Mouse (Mus musculus): Measurements from ENCODE around the gene Ppig.

The Ppig gene

GRCm38 (mm10) chr2:69763340-69763739, 41.0 kb downstream of the Ppig start:
- DNase-seq (ENCODE audit: low read depth, low spot score), result no peak

- no peak for DNase-seq (ENCODE audit: low read depth, low spot score)
Measured at GRCm38 (mm10) chr2:69764716-69765115, 42.4 kb downstream of the Ppig start.

GRCm38 (mm10) chr2:69773331-69773730, 51.0 kb downstream of the Ppig start:
- no peak for DNase-seq (ENCODE audit: low read depth, low spot score)

DNA sequence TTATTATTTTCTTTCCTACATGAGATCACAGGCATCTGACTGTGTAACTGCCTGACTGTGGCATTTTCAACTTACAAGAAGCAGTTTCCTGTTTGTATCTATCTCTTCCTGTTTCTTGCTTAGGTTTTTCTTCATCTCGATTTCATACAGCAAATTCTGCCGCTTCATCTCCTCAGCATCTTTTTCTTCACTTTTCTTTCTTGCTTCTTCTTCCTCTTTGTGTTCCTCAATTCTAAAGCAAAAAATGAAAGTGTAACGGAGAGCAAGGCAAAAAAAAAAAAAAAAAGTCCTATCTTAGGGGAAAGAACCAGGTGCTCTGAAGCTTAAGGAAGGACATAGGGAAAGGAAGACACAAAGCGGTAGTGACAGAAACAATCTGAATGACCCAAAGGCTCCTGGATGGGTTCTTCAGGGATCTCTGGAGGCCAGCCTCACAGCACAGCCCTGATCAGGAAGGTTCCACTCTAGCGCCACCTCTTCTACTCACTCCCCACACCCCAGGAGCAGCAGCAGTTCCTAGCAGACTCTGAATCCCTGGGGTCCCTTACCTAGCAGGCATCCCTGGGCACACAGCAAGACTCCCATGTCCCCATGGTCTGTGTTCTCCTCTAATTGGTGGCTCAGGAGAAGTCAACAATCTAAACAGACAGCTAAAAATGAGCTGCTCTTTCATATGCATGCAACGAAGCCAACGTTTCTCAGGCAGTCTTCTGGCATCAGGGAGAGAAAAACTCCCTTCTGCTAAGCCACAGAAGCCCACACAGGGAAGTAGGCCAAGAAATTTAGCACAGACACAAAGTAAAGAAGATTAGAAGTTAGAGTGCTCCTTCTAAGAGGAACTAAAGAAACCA, 55.9 kb downstream of the Ppig start:
- DNase-seq (ENCODE audit: low read depth, low spot score), result no peak

DNA sequence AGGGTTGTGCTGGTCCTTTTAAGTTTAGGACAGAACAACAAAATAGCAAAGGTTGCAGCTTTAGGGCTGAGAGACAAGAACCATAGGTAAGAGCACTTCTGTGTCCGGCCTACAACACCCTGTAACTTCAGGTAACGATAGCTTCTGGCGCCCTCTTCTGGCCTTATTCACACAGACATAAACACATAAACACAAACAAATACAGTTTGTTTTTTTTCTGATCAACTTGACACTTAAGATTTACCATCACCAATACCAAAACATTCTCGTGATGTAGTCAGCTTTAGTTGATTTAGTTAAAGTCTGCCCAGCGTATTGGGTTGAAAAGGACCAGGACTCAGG, 56.5 kb downstream of the Ppig start:
- DNase-seq (ENCODE audit: low read depth, low spot score), result no peak

DNA sequence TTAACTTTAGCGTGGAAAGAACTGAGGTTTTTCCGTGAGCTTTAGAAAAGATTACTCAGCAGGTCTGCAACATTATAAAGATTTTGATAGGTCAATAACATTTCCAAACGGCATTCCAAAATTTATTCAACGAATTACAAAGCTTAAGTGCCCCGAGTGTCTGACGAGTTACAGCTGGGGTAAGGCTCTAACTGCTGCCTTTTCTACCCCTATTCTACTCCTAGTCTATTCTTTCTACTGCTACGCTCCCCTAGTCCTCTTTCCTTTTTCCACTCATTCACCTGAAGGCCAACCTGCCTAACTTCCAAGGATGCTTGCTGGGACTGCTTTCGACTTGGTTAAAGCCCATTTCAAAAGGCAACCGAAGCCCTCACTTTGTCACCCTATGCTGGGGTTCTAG, 66.6 kb downstream of the Ppig start:
- DNase-seq (ENCODE audit: low read depth, low spot score), result no peak

GRCm38 (mm10) chr2:69789429-69790069, 67.2 kb downstream of the Ppig start, which contains the start of the genes Ccdc173 and Phospho2:
TSS of gene Ccdc173 (minus strand) at chr2:69789575.
TSS of gene Phospho2 (plus strand) at chr2:69789623.
- DNase-seq (ENCODE audit: low read depth, low spot score), result peak; percentile 97

DNA sequence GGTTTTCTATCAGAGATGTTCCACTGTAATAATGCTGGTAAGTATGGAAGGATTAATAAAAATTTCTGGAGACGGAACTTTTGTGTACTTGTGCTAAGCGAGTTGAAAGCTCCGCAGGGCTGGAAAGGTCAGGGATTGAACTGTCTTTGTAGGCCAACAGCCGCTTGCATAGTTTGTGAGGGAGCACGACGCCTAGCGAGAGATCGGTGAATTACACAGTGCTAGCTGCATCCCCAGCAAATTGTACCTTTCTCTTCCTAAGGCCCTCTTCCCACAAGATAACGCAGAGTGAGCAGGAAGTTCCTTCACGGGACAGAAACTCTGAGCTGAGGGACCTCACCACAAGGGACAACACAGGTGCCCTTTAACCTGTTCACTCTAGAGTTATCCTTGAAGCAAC, 67.9 kb downstream of the Ppig start:
- DNase-seq (ENCODE audit: low read depth, low spot score), result peak; percentile 66

GRCm38 (mm10) chr2:69790722-69791121, 68.4 kb downstream of the Ppig start:
- no peak for DNase-seq (ENCODE audit: low read depth, low spot score)

GRCm38 (mm10) chr2:69802911-69803312, 80.6 kb downstream of the Ppig start:
- no peak for DNase-seq (ENCODE audit: low read depth, low spot score)

Data from retina, postnatal 7 days (tissue).